In the genomic region with DNA sequence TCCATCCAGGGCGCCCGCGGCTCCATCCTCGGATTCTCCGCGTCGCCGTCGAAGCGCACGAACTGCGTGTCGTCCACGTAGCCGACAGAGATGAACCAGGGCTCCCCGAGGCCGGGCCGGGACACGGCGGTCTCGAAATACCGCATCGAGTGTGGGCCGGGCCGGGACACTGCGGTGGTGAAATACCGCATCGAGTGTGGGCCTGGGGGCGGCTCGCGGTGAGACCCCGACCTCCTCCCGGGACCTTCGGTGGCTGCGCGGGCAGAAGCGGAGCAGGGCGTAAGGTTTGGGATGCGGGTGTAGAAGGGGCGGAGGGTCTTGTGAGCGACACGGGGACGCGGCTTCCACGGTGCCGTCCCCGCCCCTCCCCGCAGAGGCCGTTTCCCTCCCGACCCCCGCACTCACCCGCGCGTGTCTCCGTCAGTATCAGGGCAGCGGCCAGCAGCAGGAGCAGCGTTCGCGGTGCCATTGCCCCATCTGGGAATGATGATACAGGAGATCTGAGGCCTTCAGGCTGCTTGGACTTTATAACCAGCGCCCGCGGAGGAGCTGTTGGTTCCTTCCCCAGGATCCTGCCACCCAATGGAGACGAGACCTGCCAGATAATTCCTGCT, we compare ENCODE assay signal across 9 mouse cellular contexts. TPM values are rescaled to one million over a fixed set of nuclear protein-coding genes. Genes with fewer than 3 reads are reported as not detected.
DNase-seq lines count a peak whose midpoint lies in the region; ATAC-seq lines count a peak whose summit lies in the region.
"Had no signal": no experiment of that assay in that cellular context is flagged by ENCODE, and none has a peak within 500 bp of the region (broad histone marks: within the 10 kb centered on the region; RNA-seq: fewer than 3 reads in every experiment).

Gene Gm8909, minus strand, starts transcription at position 499 of the 614 bp plus-strand sequence.

- WGBS in kidney, embryonic 15.5 days = under 1% methylated on average over 61 of the region's 63 CpGs
- WGBS in forebrain, embryonic 10.5 days = 1% methylated on average over 62 of the region's 63 CpGs
- under 1% methylated on average over 54 of the region's 63 CpGs for WGBS in limb, embryonic 11.5 days
- 1% methylated on average over 63 of the region's 63 CpGs for WGBS in neural tube, embryonic 12.5 days

- peak within 1 kb of the TSS; percentile 59 for H3K4me2 ChIP-seq in kidney, embryonic 15.5 days
- peak within 1 kb of the TSS; percentile 29 for H3K4me2 ChIP-seq in limb, embryonic 11.5 days (ENCODE audit: low read depth, severe bottlenecking)
- peak within 1 kb of the TSS; percentile 48 for H3K4me2 ChIP-seq in neural tube, embryonic 12.5 days (replicated peaks)

- no peaks in the 10 kb centered on the region for H3K36me3 ChIP-seq in kidney, embryonic 15.5 days
- no peaks in the 10 kb centered on the region for H3K36me3 ChIP-seq in forebrain, embryonic 10.5 days (replicated peaks)
- no peaks in the 10 kb centered on the region for H3K36me3 ChIP-seq in limb, embryonic 11.5 days (ENCODE audit: control insufficient read depth, insufficient read depth, low read length)
- no peaks in the 10 kb centered on the region for H3K36me3 ChIP-seq in neural tube, embryonic 12.5 days

- DNase-seq in kidney, postnatal 14 days = no peak
- DNase-seq in forebrain, embryonic 10.5 days (ENCODE audit: extremely low spot score, low spot score) = no peak
- DNase-seq in limb, embryonic 11.5 days (ENCODE audit: low spot score) = peak; percentile 29
- DNase-seq in urinary bladder, postnatal 4 days (ENCODE audit: low spot score in 2 of 2) = no peak
- DNase-seq in urinary bladder, adult 18-20 months (ENCODE audit: low spot score in 2 of 2) = no peak
- DNase-seq in layer of hippocampus, postnatal 25 days (ENCODE audit: extremely low spot score in 1 of 2, low spot score in 1 of 2) = no peak

- ATAC-seq in kidney, embryonic 15.5 days (replicated peaks; ENCODE audit: low FRiP score) = no peak
- ATAC-seq in limb, embryonic 11.5 days (ENCODE audit: insufficient number of reproducible peaks, low FRiP score, low TSS enrichment, low read depth) = no peak
- no peak for ATAC-seq in neural tube, embryonic 12.5 days (ENCODE audit: low FRiP score, low read depth)

- H3K4me3 ChIP-seq in kidney, embryonic 15.5 days (replicated peaks) = peak within 1 kb of the TSS; percentile 38
- peak within 1 kb of the TSS; percentile 31 for H3K4me3 ChIP-seq in forebrain, embryonic 10.5 days
- peak within 1 kb of the TSS; percentile 14 for H3K4me3 ChIP-seq in limb, embryonic 11.5 days (ENCODE audit: low read depth, low read length)
- H3K4me3 ChIP-seq in neural tube, embryonic 12.5 days = peak within 1 kb of the TSS; percentile 16; the same call in 1 of the 2 replicates

- H3K9me3 ChIP-seq in kidney, embryonic 15.5 days (replicated peaks) = no peaks in the 10 kb centered on the region
- H3K9me3 ChIP-seq in forebrain, embryonic 10.5 days = no peaks in the 10 kb centered on the region
- H3K9me3 ChIP-seq in limb, embryonic 11.5 days (ENCODE audit: control insufficient read depth, low read length) = no peaks in the 10 kb centered on the region
- no peaks in the 10 kb centered on the region for H3K9me3 ChIP-seq in neural tube, embryonic 12.5 days

- peaks cover 11% of the 10 kb centered on the region for H3K4me1 ChIP-seq in kidney, embryonic 15.5 days
- peaks cover 11% of the 10 kb centered on the region for H3K4me1 ChIP-seq in forebrain, embryonic 10.5 days
- no peaks in the 10 kb centered on the region for H3K4me1 ChIP-seq in limb, embryonic 11.5 days (ENCODE audit: control insufficient read depth, insufficient read depth, low read length)
- peaks cover 9% of the 10 kb centered on the region; the same call in 1 of the 2 replicates for H3K4me1 ChIP-seq in neural tube, embryonic 12.5 days

- H3K27me3 ChIP-seq in kidney, embryonic 15.5 days = peaks cover 83% of the 10 kb centered on the region
- peaks cover 82% of the 10 kb centered on the region for H3K27me3 ChIP-seq in forebrain, embryonic 10.5 days (ENCODE audit: poor library complexity, severe bottlenecking)
- H3K27me3 ChIP-seq in limb, embryonic 11.5 days (ENCODE audit: control insufficient read depth, insufficient read depth, low read length) = peaks cover 48% of the 10 kb centered on the region
- peaks cover 67% of the 10 kb centered on the region for H3K27me3 ChIP-seq in neural tube, embryonic 12.5 days (replicated peaks)

- H3K9ac ChIP-seq in kidney, embryonic 15.5 days = no peak within 1 kb of the TSS
- H3K9ac ChIP-seq in limb, embryonic 11.5 days (ENCODE audit: low read length) = no peak within 1 kb of the TSS
- no peak within 1 kb of the TSS for H3K9ac ChIP-seq in neural tube, embryonic 12.5 days

- no peak within 1 kb of the TSS for H3K27ac ChIP-seq in kidney, embryonic 15.5 days
- H3K27ac ChIP-seq in forebrain, embryonic 10.5 days = no peak within 1 kb of the TSS
- H3K27ac ChIP-seq in limb, embryonic 11.5 days (replicated peaks; ENCODE audit: low read depth, low read length) = no peak within 1 kb of the TSS
- H3K27ac ChIP-seq in neural tube, embryonic 12.5 days = no peak within 1 kb of the TSS

RNA-seq across cellular contexts. Expression of gene Gm8909, which starts in this region (rescaled TPM):
- not detected in 2 replicates for polyA plus RNA-seq in kidney, embryonic 15.5 days (2015; fragmentation: Nextera tagmentation; extraction: Ambion mirVana)
- not detected in 2 replicates for polyA plus RNA-seq in forebrain, embryonic 10.5 days (2016; fragmentation: Nextera tagmentation; extraction: Ambion mirVana)
- not detected in 2 replicates for polyA plus RNA-seq in limb, embryonic 11.5 days (2014; fragmentation: Nextera tagmentation; extraction: Ambion mirVana)
- polyA plus RNA-seq in neural tube, embryonic 12.5 days (2016; fragmentation: Nextera tagmentation; extraction: Ambion mirVana) = 0.25 TPM in 1 of 2 replicates, not detected in the other
- not detected for total RNA-seq in layer of hippocampus, postnatal 25 days (2021)
- total RNA-seq: hematopoietic stem cell, adult 5-6 weeks had no signal

Comparison
In these comparisons a context has a peak if more than half of its experiments do, and no peak if none do; other contexts are left out.
1. Peak in DNase-seq, H3K4me3 ChIP-seq and H3K4me2 ChIP-seq in limb, embryonic 11.5 days; RNA of the gene not detected or under 1 TPM.